Mouse (Mus musculus) G1E (cell line): ENCODE measurements at regions not wholly inside any gene's neighbourhood (a gene's known extent, or its start where the extent isn't known, plus 50 kb on each side); places are given as distances from the start of the nearest gene placed in this dataset.

Experiments
- CTCF ChIP-seq: IDR thresholded peaks from 2 replicates; pipeline ENCODE4 v1.5.1; 2012; ENCODE audit warnings: low read depth, low read length, inconsistent platforms, mixed read lengths
- GATA1 ChIP-seq: IDR thresholded peaks from 2 replicates; pipeline ENCODE4 v1.6.1; 2012; ENCODE audit warnings: borderline replicate concordance, low read length, inconsistent platforms, mixed read lengths
- GATA2 ChIP-seq: IDR thresholded peaks from 2 replicates; pipeline ENCODE4 v1.6.1; 2012; ENCODE audit warnings: low read depth, low read length, inconsistent platforms, borderline replicate concordance
- POLR2AphosphoS5 ChIP-seq: IDR thresholded peaks from 2 replicates; pipeline ENCODE4 v1.6.1; 2012; ENCODE audit warnings: low read depth, low read length, inconsistent platforms; ENCODE audit not compliant: insufficient replicate concordance

- TF ChIP-seq CTCF (no peak), GATA2 (no peak), GATA1 (no peak), POLR2AphosphoS5 (no peak)
These were observed 225.0 kb downstream of the Ccdc91 start for GRCm38 (mm10) chr6:147700629-147701028.
